Mouse (Mus musculus): ENCODE results near the gene Shc1. TPM values are rescaled to one million over a fixed set of nuclear protein-coding genes. Genes with fewer than 3 reads are reported as not detected.
"Not testable (repeated sequence)": the region's sequence is repeated elsewhere in the genome, so short reads cannot be mapped to it uniquely, and the experiment has no call there.

The Shc1 gene
- polyA plus RNA-seq, 1 experiment: 17.5 TPM

GRCm38 (mm10) chr3:89421810-89422473 is 3.7 kb downstream of the Shc1 start:
- Histone ChIP-seq H3K4me1 (ENCODE audit: control insufficient read depth, insufficient read depth, low read length) (peaks cover 3% of the 10 kb centered on the region; the same call in 1 of the 2 replicates), H3K27ac (ENCODE audit: insufficient read depth, low read length) (0 out of 2 replicates have a peak overlapping the region, but pooled peaks have one; percentile 14), H3K4me3 (ENCODE audit: insufficient read depth, low read length) (peak overlapping the region; percentile 22)
- TF ChIP-seq CTCF (IDR thresholded peaks at IDR 0.05; ENCODE audit: extremely low read depth, insufficient read depth, low read length): no peak
- no peak for TF ChIP-seq POLR2A (IDR thresholded peaks at IDR 0.05; ENCODE audit: extremely low read depth, insufficient read depth, low read length)

- TF ChIP-seq CTCF (IDR thresholded peaks at IDR 0.05; ENCODE audit: extremely low read depth, insufficient read depth, low read length) (no peak), POLR2A (IDR thresholded peaks at IDR 0.05; ENCODE audit: extremely low read depth, insufficient read depth, low read length) (no peak)
- Histone ChIP-seq H3K27ac (ENCODE audit: insufficient read depth, low read length) (no peak overlapping the region), H3K4me1 (ENCODE audit: control insufficient read depth, insufficient read depth, low read length) (peaks cover 3% of the 10 kb centered on the region; the same call in 1 of the 2 replicates), H3K4me3 (ENCODE audit: insufficient read depth, low read length) (no peak overlapping the region; the same call in 1 of the 2 replicates)
These were observed 4.4 kb downstream of the Shc1 start for GRCm38 (mm10) chr3:89422556-89423205.

GRCm38 (mm10) chr3:89424416-89425140 is 6.3 kb downstream of the Shc1 start:
- Histone ChIP-seq H3K4me1 (ENCODE audit: control insufficient read depth, insufficient read depth, low read length) (peaks cover 3% of the 10 kb centered on the region; the same call in 1 of the 2 replicates), H3K4me3 (ENCODE audit: insufficient read depth, low read length) (no peak overlapping the region), H3K27ac (ENCODE audit: insufficient read depth, low read length) (no peak overlapping the region)
- TF ChIP-seq POLR2A (IDR thresholded peaks at IDR 0.05; ENCODE audit: extremely low read depth, insufficient read depth, low read length): no peak
- no peak for TF ChIP-seq CTCF (IDR thresholded peaks at IDR 0.05; ENCODE audit: extremely low read depth, insufficient read depth, low read length)

- no peak for TF ChIP-seq POLR2A (IDR thresholded peaks at IDR 0.05; ENCODE audit: extremely low read depth, insufficient read depth, low read length)
- no peak for TF ChIP-seq CTCF (IDR thresholded peaks at IDR 0.05; ENCODE audit: extremely low read depth, insufficient read depth, low read length)
- H3K4me1 ChIP-seq (ENCODE audit: control insufficient read depth, insufficient read depth, low read length): peaks cover 3% of the 10 kb centered on the region; the same call in 1 of the 2 replicates
- H3K4me3 ChIP-seq (ENCODE audit: insufficient read depth, low read length): no peak overlapping the region
- no peak overlapping the region for H3K27ac ChIP-seq (ENCODE audit: insufficient read depth, low read length)
These were observed 6.9 kb downstream of the Shc1 start for GRCm38 (mm10) chr3:89425141-89425525.

GRCm38 (mm10) chr3:89425876-89426275 is 7.6 kb downstream of the Shc1 start:
- Histone ChIP-seq H3K4me1 (ENCODE audit: control insufficient read depth, insufficient read depth, low read length) (peaks cover 2% of the 10 kb centered on the region; the same call in 1 of the 2 replicates), H3K27ac (ENCODE audit: insufficient read depth, low read length) (no peak overlapping the region), H3K4me3 (ENCODE audit: insufficient read depth, low read length) (no peak overlapping the region)
- TF ChIP-seq CTCF (IDR thresholded peaks at IDR 0.05; ENCODE audit: extremely low read depth, insufficient read depth, low read length): no peak
- no peak for TF ChIP-seq POLR2A (IDR thresholded peaks at IDR 0.05; ENCODE audit: extremely low read depth, insufficient read depth, low read length)

GRCm38 (mm10) chr3:89429021-89429420 is 10.8 kb downstream of the Shc1 start:
- not testable (repeated sequence) for H3K4me1 ChIP-seq (ENCODE audit: control insufficient read depth, insufficient read depth, low read length); H3K27ac ChIP-seq (ENCODE audit: insufficient read depth, low read length); H3K4me3 ChIP-seq (ENCODE audit: insufficient read depth, low read length)

- Histone ChIP-seq H3K27ac (ENCODE audit: insufficient read depth, low read length) (peak within 1 kb of the TSS; percentile 29), H3K4me1 (ENCODE audit: control insufficient read depth, insufficient read depth, low read length) (peaks cover 3% of the 10 kb centered on the region), H3K4me3 (ENCODE audit: insufficient read depth, low read length) (peak within 1 kb of the TSS; percentile 60)
- no peak for TF ChIP-seq CTCF (IDR thresholded peaks at IDR 0.05; ENCODE audit: extremely low read depth, insufficient read depth, low read length)
- TF ChIP-seq POLR2A (IDR thresholded peaks at IDR 0.05; ENCODE audit: extremely low read depth, insufficient read depth, low read length): peak; percentile 75
These were observed 12.2 kb downstream of the Shc1 start, which contains the start of gene Pygo2 for GRCm38 (mm10) chr3:89430171-89431159. Gene Pygo2 (plus strand): TSS chr3:89430214.

- TF ChIP-seq POLR2A (IDR thresholded peaks at IDR 0.05; ENCODE audit: extremely low read depth, insufficient read depth, low read length) (no peak), CTCF (IDR thresholded peaks at IDR 0.05; ENCODE audit: extremely low read depth, insufficient read depth, low read length) (no peak)
- Histone ChIP-seq H3K27ac (ENCODE audit: insufficient read depth, low read length) (no peak overlapping the region), H3K4me1 (ENCODE audit: control insufficient read depth, insufficient read depth, low read length) (peaks cover 5% of the 10 kb centered on the region), H3K4me3 (ENCODE audit: insufficient read depth, low read length) (no peak overlapping the region)
These were observed 14.4 kb downstream of the Shc1 start for GRCm38 (mm10) chr3:89432606-89433005.

GRCm38 (mm10) chr3:89434532-89434931 is 16.3 kb downstream of the Shc1 start:
- H3K27ac ChIP-seq (ENCODE audit: insufficient read depth, low read length): no peak overlapping the region
- H3K4me1 ChIP-seq (ENCODE audit: control insufficient read depth, insufficient read depth, low read length): peaks cover 5% of the 10 kb centered on the region
- no peak overlapping the region for H3K4me3 ChIP-seq (ENCODE audit: insufficient read depth, low read length)
- no peak for TF ChIP-seq POLR2A (IDR thresholded peaks at IDR 0.05; ENCODE audit: extremely low read depth, insufficient read depth, low read length)
- TF ChIP-seq CTCF (IDR thresholded peaks at IDR 0.05; ENCODE audit: extremely low read depth, insufficient read depth, low read length): no peak
